Mouse (Mus musculus) urinary bladder, adult 18-20 months (tissue): ENCODE results near the gene Gm10310.
"Not testable (repeated sequence)": the region's sequence is repeated elsewhere in the genome, so short reads cannot be mapped to it uniquely, and the experiment has no call there.

Source experiments
- DNase-seq, 2 experiments: peaks; one replicate each; pipeline ENCODE4 v3.0.0; 2022; ENCODE audit warnings: low spot score in 2 of 2, mixed read lengths in 2 of 2

Gm10310 gene

DNA sequence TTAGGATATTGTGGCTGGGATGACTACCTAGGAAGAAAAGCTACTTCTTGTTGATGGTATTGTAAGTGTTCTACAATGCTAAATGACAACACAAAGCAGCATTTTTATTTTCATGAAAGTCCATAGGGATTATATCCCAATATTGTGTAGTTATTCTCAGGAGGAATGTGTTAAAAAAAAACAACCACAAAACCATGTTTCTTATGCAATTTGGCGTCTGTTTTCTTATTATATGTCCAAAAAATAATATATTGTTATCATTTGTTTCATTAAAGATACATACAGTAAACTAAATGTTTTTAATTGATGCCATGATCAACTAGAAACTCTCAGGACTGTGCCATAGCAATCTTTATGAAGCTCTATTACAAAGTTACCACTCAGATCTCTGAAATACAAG, at the start of gene Gm10310:
TSS of gene Gm10310 (minus strand) at position 101 of the 400 bp plus-strand sequence.
- not testable (repeated sequence) for DNase-seq

DNA sequence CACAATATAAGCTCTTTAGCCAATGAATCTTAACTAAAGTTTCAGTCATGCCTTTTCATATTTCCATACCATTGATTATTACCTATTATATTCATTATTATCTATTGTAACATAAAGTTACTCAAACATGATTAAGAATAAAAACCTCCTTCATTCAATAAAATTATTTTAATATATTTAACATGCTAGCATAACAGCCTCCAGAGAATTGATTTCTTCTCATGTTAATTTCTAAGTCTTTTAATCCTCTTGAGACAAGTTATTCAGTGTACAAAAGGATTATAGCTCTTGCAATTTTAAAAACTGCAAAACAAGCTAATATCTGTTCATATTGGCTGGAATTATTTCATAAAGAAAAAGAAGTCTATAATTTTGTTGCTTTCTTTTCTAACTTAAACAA, 45.2 kb upstream of the Gm10310 start, which contains the start of gene Olfr821:
TSS of gene Olfr821 (plus strand) at position 301 of the 400 bp plus-strand sequence.
- DNase-seq = no peak

DNA sequence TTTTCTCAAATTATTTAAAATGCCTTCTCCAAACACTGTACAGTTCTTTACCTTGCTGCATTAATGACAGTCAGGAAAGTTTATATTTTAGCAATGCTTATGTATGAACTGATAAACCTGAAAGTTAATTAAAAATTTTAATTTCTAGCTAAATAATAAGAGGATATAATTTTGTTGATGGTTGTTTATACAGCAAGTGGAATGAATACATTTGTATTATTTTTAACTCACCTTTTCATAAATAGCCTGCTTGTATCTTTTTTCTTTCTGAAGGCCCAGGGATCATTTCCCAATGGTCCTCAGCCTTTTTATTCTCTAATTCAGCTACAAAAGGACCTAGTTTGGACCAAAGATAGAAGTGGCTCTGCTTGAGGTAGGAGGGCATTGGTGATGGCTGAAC, 27.5 kb upstream of the Gm10310 start, which contains the start of gene Olfr820:
TSS of gene Olfr820 (plus strand) at position 301 of the 400 bp plus-strand sequence.
- DNase-seq = no peak

DNA sequence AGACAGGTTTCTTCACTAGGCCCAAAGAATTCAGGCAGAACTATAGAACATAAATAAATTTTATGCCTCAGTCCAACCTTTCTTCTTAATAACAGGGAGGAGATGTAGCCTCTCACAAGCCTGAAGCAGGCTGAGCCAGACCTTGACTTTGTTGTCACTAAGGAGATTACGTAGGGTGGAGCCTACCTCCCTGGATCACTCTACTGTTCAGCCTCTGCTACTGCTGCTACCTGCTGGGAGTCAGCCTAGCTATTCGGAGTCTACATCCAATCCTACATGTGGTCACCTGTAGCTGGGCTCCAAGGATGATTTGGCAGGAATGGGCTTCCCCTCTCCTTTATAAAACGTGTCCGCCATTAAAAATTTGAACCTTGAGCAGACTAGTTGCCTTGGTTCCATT, 20.5 kb upstream of the Gm10310 start:
- DNase-seq = not testable (repeated sequence)

DNA sequence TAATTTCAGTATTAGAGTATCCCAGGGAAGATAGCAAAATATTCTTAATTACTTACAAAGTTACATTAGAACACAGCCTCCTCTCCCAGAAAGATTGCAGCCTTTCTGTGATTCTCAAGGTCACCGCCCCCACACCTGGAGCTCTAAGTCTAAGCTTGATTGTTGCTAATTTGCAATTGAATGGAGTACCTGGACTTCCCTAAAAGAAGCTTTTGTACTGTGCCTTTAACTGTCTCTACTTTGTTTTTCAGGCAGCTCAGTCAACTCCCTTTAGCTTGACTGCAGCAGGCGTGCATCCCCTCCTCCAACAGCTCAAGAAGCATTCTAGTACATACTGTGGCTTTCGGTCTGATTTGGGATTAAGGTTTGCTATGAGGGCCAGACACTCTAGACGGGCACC, 19.2 kb upstream of the Gm10310 start:
- DNase-seq = not testable (repeated sequence)

DNA sequence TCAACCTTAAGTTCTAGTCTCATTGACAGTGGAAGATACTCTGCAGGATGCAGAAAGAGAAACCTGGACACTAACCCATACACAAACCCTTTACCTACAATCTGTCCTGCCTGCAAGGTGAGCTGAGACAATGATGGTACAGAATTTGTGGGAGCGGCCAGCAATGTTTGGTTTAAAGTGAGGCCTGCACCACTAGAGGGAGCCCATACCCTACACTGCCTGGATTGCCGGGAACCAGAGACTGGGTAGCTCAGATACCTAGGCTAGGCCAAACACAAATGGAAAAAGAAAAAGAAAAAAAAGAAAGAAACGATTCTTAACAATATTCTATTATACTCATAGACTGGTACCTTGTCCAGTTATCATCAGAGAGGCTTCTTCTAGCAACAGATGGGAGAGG, 3.0 kb downstream of the Gm10310 start:
- not testable (repeated sequence) for DNase-seq

DNA sequence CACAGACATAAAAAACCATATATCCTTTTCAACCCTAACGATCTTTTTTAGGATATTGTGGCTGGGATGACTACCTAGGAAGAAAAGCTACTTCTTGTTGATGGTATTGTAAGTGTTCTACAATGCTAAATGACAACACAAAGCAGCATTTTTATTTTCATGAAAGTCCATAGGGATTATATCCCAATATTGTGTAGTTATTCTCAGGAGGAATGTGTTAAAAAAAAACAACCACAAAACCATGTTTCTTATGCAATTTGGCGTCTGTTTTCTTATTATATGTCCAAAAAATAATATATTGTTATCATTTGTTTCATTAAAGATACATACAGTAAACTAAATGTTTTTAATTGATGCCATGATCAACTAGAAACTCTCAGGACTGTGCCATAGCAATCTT, 8.8 kb downstream of the Gm10310 start, which contains the start of gene Olfr247:
TSS of gene Olfr247 (minus strand) at position 101 of the 400 bp plus-strand sequence.
- not testable (repeated sequence) for DNase-seq

DNA sequence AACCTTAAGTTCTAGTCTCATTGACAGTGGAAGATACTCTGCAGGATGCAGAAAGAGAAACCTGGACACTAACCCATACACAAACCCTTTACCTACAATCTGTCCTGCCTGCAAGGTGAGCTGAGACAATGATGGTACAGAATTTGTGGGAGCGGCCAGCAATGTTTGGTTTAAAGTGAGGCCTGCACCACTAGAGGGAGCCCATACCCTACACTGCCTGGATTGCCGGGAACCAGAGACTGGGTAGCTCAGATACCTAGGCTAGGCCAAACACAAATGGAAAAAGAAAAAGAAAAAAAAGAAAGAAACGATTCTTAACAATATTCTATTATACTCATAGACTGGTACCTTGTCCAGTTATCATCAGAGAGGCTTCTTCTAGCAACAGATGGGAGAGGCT, 11.9 kb downstream of the Gm10310 start:
- not testable (repeated sequence) for DNase-seq

DNA sequence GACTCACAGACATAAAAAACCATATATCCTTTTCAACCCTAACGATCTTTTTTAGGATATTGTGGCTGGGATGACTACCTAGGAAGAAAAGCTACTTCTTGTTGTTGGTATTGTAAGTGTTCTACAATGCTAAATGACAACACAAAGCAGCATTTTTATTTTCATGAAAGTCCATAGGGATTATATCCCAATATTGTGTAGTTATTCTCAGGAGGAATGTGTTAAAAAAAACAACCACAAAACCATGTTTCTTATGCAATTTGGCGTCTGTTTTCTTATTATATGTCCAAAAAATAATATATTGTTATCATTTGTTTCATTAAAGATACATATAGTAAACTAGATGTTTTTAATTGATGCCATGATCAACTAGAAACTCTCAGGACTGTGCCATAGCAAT, 17.7 kb downstream of the Gm10310 start, which contains the start of gene Olfr819:
TSS of gene Olfr819 (minus strand) at position 101 of the 400 bp plus-strand sequence.
- not testable (repeated sequence) for DNase-seq

DNA sequence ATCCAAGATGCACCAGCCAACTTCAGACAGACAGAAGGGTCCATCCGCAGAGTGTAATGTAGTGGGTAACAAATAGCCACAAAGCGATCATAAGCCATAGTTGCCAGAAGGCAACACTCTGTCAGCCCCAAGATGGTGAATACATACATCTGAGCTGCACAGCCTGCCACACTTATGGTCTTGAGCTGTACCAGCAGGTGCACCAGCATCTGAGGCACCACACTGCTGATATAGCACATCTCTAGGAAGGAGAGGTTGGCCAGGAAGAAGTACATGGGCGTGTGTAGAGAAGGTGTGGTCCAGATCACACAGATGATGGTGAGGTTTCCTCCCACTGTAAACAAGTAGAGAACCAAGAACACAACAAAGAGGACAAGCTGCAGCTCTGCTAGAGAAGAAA, 18.6 kb downstream of the Gm10310 start:
- not testable (repeated sequence) for DNase-seq

DNA sequence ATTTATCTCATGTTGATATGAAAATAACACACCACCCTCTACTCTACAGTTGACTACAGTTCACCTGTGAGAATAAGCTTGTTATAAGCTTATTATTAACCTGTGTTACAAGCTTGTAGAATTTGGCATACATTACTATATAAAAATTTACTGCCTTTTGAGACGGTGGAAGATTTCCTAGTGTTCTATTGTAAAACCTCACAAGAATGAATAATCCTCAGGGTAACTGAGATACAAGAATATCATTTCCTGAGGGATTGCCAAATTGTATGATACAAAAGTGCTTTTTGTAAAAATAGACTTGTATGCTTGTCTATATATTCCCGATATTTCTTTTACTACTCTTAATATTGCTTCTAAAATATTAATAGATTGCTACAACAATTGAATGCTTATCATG, 35.9 kb downstream of the Gm10310 start, which contains the start of gene Olfr818:
TSS of gene Olfr818 (minus strand) at position 101 of the 400 bp plus-strand sequence.
- DNase-seq = no peak
